8 mouse cellular contexts compared by ENCODE assay signal in genomic region chr9:37613182-37613910, GRCm38 (mm10). TPM values are rescaled to one million over a fixed set of nuclear protein-coding genes. Genes with fewer than 3 reads are reported as not detected.
DNase-seq lines count a peak whose midpoint lies in the region; ATAC-seq and TF ChIP-seq lines count a peak whose summit lies in the region.

TSS of gene Spa17 (minus strand) at chr9:37613722.

- H3K9ac ChIP-seq in forebrain, embryonic 12.5 days = peak within 1 kb of the TSS; percentile 63
- H3K9ac ChIP-seq in heart, postnatal 0 days (replicated peaks; ENCODE audit: low read depth, low read length) = peak within 1 kb of the TSS; percentile 72
- H3K9ac ChIP-seq in liver, embryonic 16.5 days (ENCODE audit: low read depth, low read length) = peak within 1 kb of the TSS; percentile 63
- peak within 1 kb of the TSS; percentile 87 for H3K9ac ChIP-seq in neural tube, embryonic 13.5 days

- H3K4me1 ChIP-seq in E14TG2a.4 (replicated peaks; ENCODE audit: low read depth, low read length) = peaks cover 21% of the 10 kb centered on the region
- H3K4me1 ChIP-seq in forebrain, embryonic 12.5 days = peaks cover 9% of the 10 kb centered on the region
- 0 out of 2 replicates have a peak, but pooled peaks cover 7% of the 10 kb centered on the region for H3K4me1 ChIP-seq in heart, postnatal 0 days (ENCODE audit: control insufficient read depth, insufficient read depth)
- H3K4me1 ChIP-seq in liver, embryonic 16.5 days (ENCODE audit: control insufficient read depth, low read depth, low read length) = peaks cover 12% of the 10 kb centered on the region
- H3K4me1 ChIP-seq in neural tube, embryonic 13.5 days (replicated peaks) = peaks cover 17% of the 10 kb centered on the region
- 0 out of 2 replicates have a peak, but pooled peaks cover 3% of the 10 kb centered on the region for H3K4me1 ChIP-seq in testis, adult 2 months (ENCODE audit: control insufficient read depth, insufficient read depth, low read length)

- H3K27ac ChIP-seq in forebrain, embryonic 12.5 days = peak within 1 kb of the TSS; percentile 76
- H3K27ac ChIP-seq in heart, postnatal 0 days (ENCODE audit: low read depth) = peak within 1 kb of the TSS; percentile 87
- H3K27ac ChIP-seq in liver, embryonic 16.5 days (ENCODE audit: low read length) = peak within 1 kb of the TSS; percentile 42; the same call in 1 of the 2 replicates
- H3K27ac ChIP-seq in neural tube, embryonic 13.5 days (replicated peaks) = peak within 1 kb of the TSS; percentile 86
- H3K27ac ChIP-seq in testis, adult 2 months (ENCODE audit: control insufficient read depth, insufficient read depth, low read depth, low read length) = peak within 1 kb of the TSS; percentile 98

- ATAC-seq in forebrain, embryonic 12.5 days (ENCODE audit: low FRiP score) = peak; percentile 96
- ATAC-seq in heart, postnatal 0 days (ENCODE audit: insufficient read depth, low read depth) = peak; percentile 98
- peak; percentile 98 for ATAC-seq in liver, embryonic 16.5 days (ENCODE audit: low read depth)
- peak; percentile 95 for ATAC-seq in neural tube, embryonic 13.5 days (ENCODE audit: low read depth)

- peak within 1 kb of the TSS; percentile 87 for H3K4me3 ChIP-seq in E14TG2a.4 (replicated peaks; ENCODE audit: low read length)
- peak within 1 kb of the TSS; percentile 57 for H3K4me3 ChIP-seq in forebrain, embryonic 12.5 days (replicated peaks)
- peak within 1 kb of the TSS; percentile 62 for H3K4me3 ChIP-seq in heart, postnatal 0 days (ENCODE audit: low read depth, low read length)
- H3K4me3 ChIP-seq in liver, embryonic 16.5 days (ENCODE audit: low read depth, low read length) = peak within 1 kb of the TSS; percentile 73
- peak within 1 kb of the TSS; percentile 61 for H3K4me3 ChIP-seq in neural tube, embryonic 13.5 days
- H3K4me3 ChIP-seq in testis, adult 2 months (ENCODE audit: control insufficient read depth, low read depth, low read length) = peak within 1 kb of the TSS; percentile 100

- H3K9me3 ChIP-seq in E14TG2a.4 (ENCODE audit: low read length) = no peaks in the 10 kb centered on the region
- no peaks in the 10 kb centered on the region for H3K9me3 ChIP-seq in forebrain, embryonic 12.5 days
- H3K9me3 ChIP-seq in heart, postnatal 0 days (replicated peaks; ENCODE audit: control insufficient read depth, low read length) = no peaks in the 10 kb centered on the region
- H3K9me3 ChIP-seq in liver, embryonic 16.5 days (replicated peaks; ENCODE audit: control insufficient read depth, low read length) = no peaks in the 10 kb centered on the region
- no peaks in the 10 kb centered on the region for H3K9me3 ChIP-seq in neural tube, embryonic 13.5 days

- no peaks in the 10 kb centered on the region for H3K36me3 ChIP-seq in E14TG2a.4 (ENCODE audit: insufficient read depth, low read length)
- H3K36me3 ChIP-seq in forebrain, embryonic 12.5 days (replicated peaks) = no peaks in the 10 kb centered on the region
- no peaks in the 10 kb centered on the region for H3K36me3 ChIP-seq in heart, postnatal 0 days (replicated peaks; ENCODE audit: control insufficient read depth, insufficient read depth, low read length)
- H3K36me3 ChIP-seq in liver, embryonic 16.5 days (ENCODE audit: control insufficient read depth, insufficient read depth) = no peaks in the 10 kb centered on the region
- H3K36me3 ChIP-seq in neural tube, embryonic 13.5 days = no peaks in the 10 kb centered on the region
- no peaks in the 10 kb centered on the region; the same call in 1 of the 2 replicates for H3K36me3 ChIP-seq in testis, adult 2 months (ENCODE audit: control insufficient read depth, insufficient read depth, low read length)

- TF ChIP-seq POLR2A in testis, adult 2 months (IDR thresholded peaks at IDR 0.05; ENCODE audit: control insufficient read depth, low read depth, low read length) = peak; percentile 56; the same call in 1 of the 2 replicates

- TF ChIP-seq CTCF in E14TG2a.4 (conservative IDR thresholded peaks at IDR 0.05; ENCODE audit: low read length) = no peak
- TF ChIP-seq CTCF in heart, postnatal 0 days (IDR thresholded peaks at IDR 0.05; ENCODE audit: low read depth) = no peak
- no peak for TF ChIP-seq CTCF in testis, adult 2 months (IDR thresholded peaks at IDR 0.05; ENCODE audit: control insufficient read depth, insufficient read depth, insufficient replicate concordance, low read depth, low read length)

- peak within 1 kb of the TSS; percentile 61 for H3K4me2 ChIP-seq in forebrain, embryonic 12.5 days
- H3K4me2 ChIP-seq in heart, postnatal 0 days (ENCODE audit: low read depth, low read length) = peak within 1 kb of the TSS; percentile 79
- peak within 1 kb of the TSS; percentile 75 for H3K4me2 ChIP-seq in liver, embryonic 16.5 days (ENCODE audit: low read depth, low read length)
- H3K4me2 ChIP-seq in neural tube, embryonic 13.5 days = peak within 1 kb of the TSS; percentile 75

- whole genome bisulfite sequencing in forebrain, embryonic 12.5 days = under 1% methylated on average over 45 of the region's 45 CpGs
- WGBS in heart, postnatal 0 days = under 1% methylated on average over 45 of the region's 45 CpGs
- WGBS in liver, embryonic 16.5 days (ENCODE audit: insufficient replicate concordance) = under 1% methylated on average over 45 of the region's 45 CpGs
- under 1% methylated on average over 45 of the region's 45 CpGs for WGBS in neural tube, embryonic 13.5 days

- peak; percentile 85 for DNase-seq in c-Kit-positive CD71-positive TER-119-positive erythroid progenitor cells, embryonic 14.5 days (ENCODE audit: low spot score)
- DNase-seq in heart, postnatal 0 days (ENCODE audit: low spot score) = peak; percentile 93
- peak; percentile 94 to 96 for DNase-seq in kidney, postnatal 4 days

- peak; percentile 21; the same call in 1 of the 2 replicates for TF ChIP-seq EP300 in heart, postnatal 0 days (IDR thresholded peaks at IDR 0.05; ENCODE audit: low read depth)

- no peaks in the 10 kb centered on the region for H3K27me3 ChIP-seq in E14TG2a.4 (ENCODE audit: insufficient read depth, low read length)
- H3K27me3 ChIP-seq in forebrain, embryonic 12.5 days = no peaks in the 10 kb centered on the region
- no peaks in the 10 kb centered on the region for H3K27me3 ChIP-seq in heart, postnatal 0 days (ENCODE audit: control insufficient read depth, insufficient read depth, low read length)
- H3K27me3 ChIP-seq in liver, embryonic 16.5 days (ENCODE audit: control insufficient read depth, insufficient read depth, low read depth, low read length) = no peaks in the 10 kb centered on the region
- H3K27me3 ChIP-seq in neural tube, embryonic 13.5 days = no peaks in the 10 kb centered on the region; the same call in 1 of the 2 replicates
- no peaks in the 10 kb centered on the region for H3K27me3 ChIP-seq in testis, adult 2 months (ENCODE audit: control insufficient read depth, insufficient read depth, low read length)

RNA-seq across cellular contexts. Expression of gene Spa17, which starts in this region (rescaled TPM):
- 18.9 and 21.2 TPM in 2 replicates for polyA plus RNA-seq in forebrain, embryonic 12.5 days (2016; fragmentation: Nextera tagmentation; extraction: Ambion mirVana)
- total RNA-seq in heart, postnatal 0 days (2014; rRNA removed; ENCODE audit: low replicate concordance) = 13.8 TPM in 1 of 2 replicates, not detected in the other
- polyA plus RNA-seq in heart, postnatal 0 days (2015; fragmentation: Nextera tagmentation; extraction: Ambion mirVana) = 14.0 and 15.7 TPM in 2 replicates
- polyA plus RNA-seq in liver, embryonic 16.5 days (2015; fragmentation: Nextera tagmentation; extraction: Ambion mirVana) = 1.9 and 2.1 TPM in 2 replicates
- 10.9 and 12.1 TPM in 2 replicates for polyA plus RNA-seq in neural tube, embryonic 13.5 days (2015; fragmentation: Nextera tagmentation; extraction: Ambion mirVana)
- polyA plus RNA-seq in testis, adult 2 months (2012; rRNA removed) = 547 and 582 TPM in 2 replicates

Comparison
In these comparisons a context has a peak if more than half of its experiments do, and no peak if none do; other contexts are left out.
1. Peak in every context shown above with its lines: DNase-seq, ATAC-seq, H3K4me3 ChIP-seq and H3K27ac ChIP-seq.
2. RNA of gene Spa17 (polyA plus RNA-seq): 547 to 582 TPM in testis, adult 2 months; 18.9 to 21.2 TPM in forebrain, embryonic 12.5 days, 14.0 to 15.7 TPM in heart, postnatal 0 days, 10.9 to 12.1 TPM in neural tube, embryonic 13.5 days and 1.9 to 2.1 TPM in liver, embryonic 16.5 days; every median in the first group is over 10 times any median in the second.
3. H3K27ac ChIP-seq: peak in every context shown above with its lines; median percentile 98 in testis, adult 2 months; 87 in heart, postnatal 0 days; 86 in neural tube, embryonic 13.5 days; 76 in forebrain, embryonic 12.5 days; 42 in liver, embryonic 16.5 days.